Mouse (Mus musculus) lung, postnatal 10 days (tissue): ENCODE results near the gene Olfr1156.

ENCODE experiments used
- DNase-seq: peaks from one replicate; pipeline ENCODE4 v3.0.0; 2021

Gene Olfr1156

DNA sequence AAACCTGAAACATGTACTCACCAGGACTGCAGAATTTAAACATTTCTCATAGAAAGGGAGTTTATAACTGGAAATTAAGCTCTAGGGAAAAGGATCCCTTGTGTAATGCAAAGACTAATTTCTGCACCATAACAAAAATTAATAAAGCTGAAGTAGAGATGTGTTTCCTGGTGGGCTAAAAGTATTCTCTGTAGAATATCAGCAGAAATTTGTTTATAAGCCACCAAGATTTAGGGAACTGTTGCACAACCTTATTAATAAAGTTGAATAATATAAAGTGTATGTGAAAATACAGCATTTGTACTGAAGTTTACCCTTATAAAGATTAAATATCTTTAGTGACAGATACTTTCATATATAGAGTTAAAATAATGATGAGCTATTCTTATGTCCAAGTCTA lies at the start of gene Olfr1156:
Gene Olfr1156 (minus strand): TSS at position 101 of the 400 bp plus-strand sequence.
- DNase-seq, result no peak

DNA sequence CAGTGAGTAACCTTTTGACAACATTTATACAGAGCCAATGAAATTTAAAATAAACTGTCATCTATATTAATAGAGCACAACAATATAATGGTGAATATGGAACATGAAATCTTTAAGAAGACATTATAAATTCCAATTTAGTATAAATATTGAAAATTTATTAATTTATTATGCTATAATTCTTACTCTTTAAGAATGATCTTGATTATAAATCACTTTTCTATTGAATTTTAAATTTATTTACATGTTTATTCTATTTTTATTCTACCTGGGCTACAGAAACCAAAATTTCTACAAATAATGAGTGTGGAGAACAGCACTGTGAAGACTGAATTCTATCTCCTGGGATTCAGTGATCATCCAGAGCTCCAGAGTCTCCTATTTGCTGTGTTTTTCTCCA lies 36.9 kb upstream of the Olfr1156 start, which contains the start of gene Olfr1158:
Gene Olfr1158 (plus strand): TSS at position 301 of the 400 bp plus-strand sequence.
- DNase-seq, result no peak

DNA sequence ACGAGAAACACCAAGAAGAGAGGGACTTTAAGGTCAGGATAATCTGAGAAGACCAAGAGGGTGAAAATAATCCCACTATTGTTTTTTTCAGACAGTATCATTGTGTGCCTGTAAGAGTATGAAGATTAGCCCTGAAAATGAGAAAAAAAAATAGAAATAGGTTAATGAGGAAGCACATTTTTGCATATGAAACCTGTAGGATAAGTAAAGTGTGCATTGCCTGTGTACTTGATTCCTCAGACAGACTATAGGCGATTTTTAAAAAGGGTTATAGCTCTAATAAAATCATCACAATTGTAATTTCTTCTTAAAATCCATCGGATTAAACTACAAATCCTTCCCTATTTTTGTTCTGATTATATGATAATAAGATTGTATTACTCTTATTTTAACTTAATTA lies 21.7 kb upstream of the Olfr1156 start, which contains the start of gene Olfr74:
Gene Olfr74 (minus strand): TSS at position 101 of the 400 bp plus-strand sequence.
- no peak for DNase-seq

DNA sequence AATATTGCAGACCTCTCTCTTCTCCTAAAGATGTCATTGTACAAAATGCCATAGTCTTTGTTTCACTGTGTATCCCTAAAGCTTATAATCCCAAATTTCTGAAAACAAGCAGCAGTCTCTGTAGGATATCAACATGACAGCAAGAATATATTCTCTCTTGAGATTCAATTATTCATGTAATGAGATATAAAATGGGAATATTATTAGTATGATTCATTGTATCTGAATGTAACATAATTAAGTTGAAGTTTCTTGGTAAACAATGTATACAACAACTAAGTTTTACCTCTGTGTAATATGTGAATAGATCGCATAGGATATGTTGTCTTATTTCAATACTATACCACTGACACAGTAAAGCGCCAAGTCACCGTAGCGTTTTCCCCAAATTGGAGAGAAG lies 15.3 kb upstream of the Olfr1156 start, which contains the start of gene Olfr1157:
Gene Olfr1157 (minus strand): TSS at position 101 of the 400 bp plus-strand sequence.
- DNase-seq, result no peak

DNA sequence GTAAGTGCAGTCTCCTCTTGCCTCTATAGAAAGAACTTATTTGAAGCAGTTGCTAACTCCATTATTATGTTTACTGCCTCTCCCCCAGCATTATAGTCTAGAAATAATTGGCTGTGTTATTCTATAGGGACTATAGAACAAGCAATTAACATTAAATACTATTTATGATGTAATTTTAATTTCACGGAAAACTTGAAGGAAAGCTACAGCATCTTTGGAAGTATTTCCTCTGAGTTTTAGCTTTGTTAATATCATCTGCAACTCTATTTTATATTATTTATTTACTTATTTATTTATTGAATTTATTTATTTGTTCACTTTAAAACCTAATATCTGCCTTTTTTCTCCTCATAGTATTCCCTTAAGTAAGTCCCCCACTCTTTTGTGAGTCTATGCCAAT lies 7.9 kb downstream of the Olfr1156 start, which contains the start of gene Olfr1155:
Gene Olfr1155 (minus strand): TSS at position 101 of the 400 bp plus-strand sequence.
- no peak for DNase-seq

DNA sequence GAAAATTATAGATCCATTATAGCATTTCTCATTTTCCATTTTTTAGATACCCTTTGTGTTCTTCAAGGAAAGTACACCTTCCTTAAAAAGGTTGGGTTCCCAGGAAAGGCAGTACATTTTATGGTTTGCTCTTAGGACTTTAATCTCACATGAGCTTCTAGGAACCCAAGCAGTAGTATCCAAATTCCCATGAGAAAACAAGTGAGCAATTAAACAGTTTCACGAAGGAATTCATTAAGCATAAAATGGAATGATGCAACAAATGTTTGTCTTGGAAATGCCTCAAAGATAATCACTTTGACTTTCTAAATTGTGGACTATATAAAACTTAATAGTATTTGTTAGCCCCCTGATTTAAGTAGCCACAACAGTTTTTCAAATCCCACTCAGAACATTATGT lies 47.8 kb downstream of the Olfr1156 start, which contains the start of gene Olfr1154:
Gene Olfr1154 (minus strand): TSS at position 101 of the 400 bp plus-strand sequence.
- DNase-seq, result no peak
